Mouse (Mus musculus) stomach, embryonic 15.5 days (tissue): ENCODE measurements at regions not wholly inside any gene's neighbourhood (a gene's known extent, or its start where the extent isn't known, plus 50 kb on each side); places are given as distances from the start of the nearest gene placed in this dataset.
A peak's percentile ranks its signal among the peaks of the same experiment; 100 is the strongest.

Experiments used
- ATAC-seq: fragments of 200-750 bp; cut with Nextera tagmentation; 2 replicates; pipeline ENCODE4 v1.8.0; 2017; ENCODE audit warnings: low read depth, moderate number of reproducible peaks, moderate TSS enrichment; ENCODE audit not compliant: insufficient read depth, low FRiP score
- H3K27ac ChIP-seq: fragments of 300-500 bp; sonication (generic); 2 replicates; pipeline ENCODE4 v1.5.1; 2015; ENCODE audit warnings: mild to moderate bottlenecking, inconsistent platforms
- H3K27me3 ChIP-seq: fragments of 300-500 bp; sonication (generic); replicated peaks from 2 replicates; pipeline ENCODE4 v1.6.1; 2015; ENCODE audit warnings: inconsistent platforms
- H3K36me3 ChIP-seq: fragments of 300-500 bp; sonication (generic); 2 replicates; pipeline ENCODE4 v1.6.1; 2015; ENCODE audit warnings: inconsistent platforms
- H3K4me1 ChIP-seq: fragments of 300-500 bp; sonication (generic); 2 replicates; pipeline ENCODE4 v1.6.1; 2015; ENCODE audit warnings: inconsistent platforms
- H3K4me2 ChIP-seq: fragments of 300-500 bp; sonication (generic); 2 replicates; pipeline ENCODE4 v1.6.1; 2015; ENCODE audit warnings: mild to moderate bottlenecking, inconsistent platforms
- H3K4me3 ChIP-seq: fragments of 300-500 bp; sonication (generic); replicated peaks from 2 replicates; pipeline ENCODE4 v1.5.1; 2015; ENCODE audit warnings: inconsistent platforms
- H3K9ac ChIP-seq: fragments of 300-500 bp; sonication (generic); 2 replicates; pipeline ENCODE4 v1.6.1; 2015; ENCODE audit warnings: inconsistent platforms
- H3K9me3 ChIP-seq: fragments of 300-500 bp; sonication (generic); 2 replicates; pipeline ENCODE4 v1.6.1; 2016; ENCODE audit warnings: inconsistent platforms
- WGBS: fragments of 180-500 bp; shearing (Covaris S2); methylation state at CpG from one replicate; pipeline ENCODE4 v1.1.7; 2015; 5-methylcytosine and 5-hydroxymethylcytosine counted together

GRCm38 (mm10) chr16:29993111-29993510 is 71.1 kb upstream of the Hes1 start:
- Histone ChIP-seq H3K27ac (no peak overlapping the region), H3K4me3 (no peak overlapping the region), H3K27me3 (no peaks in the 10 kb centered on the region), H3K4me1 (peaks cover 20% of the 10 kb centered on the region; the same call in 1 of the 2 replicates), H3K4me2 (no peak overlapping the region), H3K9ac (no peak overlapping the region), H3K9me3 (no peaks in the 10 kb centered on the region), H3K36me3 (no peaks in the 10 kb centered on the region)
- 79% methylated on average over 7 of the region's 7 CpGs for WGBS
- no peak for ATAC-seq

- no peak overlapping the region for H3K4me3 ChIP-seq
- H3K4me1 ChIP-seq, result peaks cover 20% of the 10 kb centered on the region; the same call in 1 of the 2 replicates
- H3K9me3 ChIP-seq, result no peaks in the 10 kb centered on the region
- ATAC-seq, result no peak
- no peaks in the 10 kb centered on the region for H3K36me3 ChIP-seq
- 80% methylated on average over 6 of the region's 6 CpGs for WGBS
- no peak overlapping the region for H3K4me2 ChIP-seq
- H3K27me3 ChIP-seq, result no peaks in the 10 kb centered on the region
- H3K9ac ChIP-seq, result no peak overlapping the region
- H3K27ac ChIP-seq, result no peak overlapping the region
These were observed 70.6 kb upstream of the Hes1 start for GRCm38 (mm10) chr16:29993535-29993934.

- H3K4me3 ChIP-seq, result no peak overlapping the region
- H3K27ac ChIP-seq, result peak overlapping the region; percentile 18; the same call in 1 of the 2 replicates
- ATAC-seq, result peak; percentile 40; the same call in 1 of the 2 replicates
- H3K4me2 ChIP-seq, result no peak overlapping the region
- no peak overlapping the region for H3K9ac ChIP-seq
- WGBS, result 29% methylated on average over 12 of the region's 12 CpGs
- no peaks in the 10 kb centered on the region for H3K27me3 ChIP-seq
- H3K36me3 ChIP-seq, result no peaks in the 10 kb centered on the region
- H3K4me1 ChIP-seq, result peaks cover 13% of the 10 kb centered on the region; the same call in 1 of the 2 replicates
- no peaks in the 10 kb centered on the region for H3K9me3 ChIP-seq
These were observed 67.8 kb upstream of the Hes1 start for GRCm38 (mm10) chr16:29996139-29997069.

- H3K4me2 ChIP-seq, result no peak overlapping the region
- H3K4me3 ChIP-seq, result no peak overlapping the region
- H3K4me1 ChIP-seq, result peaks cover 9% of the 10 kb centered on the region
- H3K27ac ChIP-seq, result no peak overlapping the region
- no peaks in the 10 kb centered on the region for H3K36me3 ChIP-seq
- no peak for ATAC-seq
- H3K9ac ChIP-seq, result no peak overlapping the region
- WGBS, result 78% methylated on average over 2 of the region's 2 CpGs
- H3K9me3 ChIP-seq, result no peaks in the 10 kb centered on the region
- no peaks in the 10 kb centered on the region for H3K27me3 ChIP-seq
These were observed 64.0 kb upstream of the Hes1 start for GRCm38 (mm10) chr16:30000166-30000565.

GRCm38 (mm10) chr16:30005124-30005523 is 59.1 kb upstream of the Hes1 start:
- peaks cover 20% of the 10 kb centered on the region for H3K4me1 ChIP-seq
- H3K4me3 ChIP-seq, result no peak overlapping the region
- ATAC-seq, result no peak
- H3K9me3 ChIP-seq, result no peaks in the 10 kb centered on the region
- no peak overlapping the region for H3K4me2 ChIP-seq
- 57% methylated on average over 3 of the region's 3 CpGs for WGBS
- no peak overlapping the region for H3K27ac ChIP-seq
- H3K36me3 ChIP-seq, result no peaks in the 10 kb centered on the region
- H3K27me3 ChIP-seq, result no peaks in the 10 kb centered on the region
- H3K9ac ChIP-seq, result no peak overlapping the region

- Histone ChIP-seq H3K27me3 (no peaks in the 10 kb centered on the region), H3K27ac (no peak overlapping the region), H3K9me3 (no peaks in the 10 kb centered on the region), H3K4me3 (no peak overlapping the region), H3K4me2 (no peak overlapping the region), H3K36me3 (no peaks in the 10 kb centered on the region), H3K9ac (no peak overlapping the region), H3K4me1 (peaks cover 23% of the 10 kb centered on the region)
- 52% methylated on average over 4 of the region's 4 CpGs for WGBS
- ATAC-seq, result no peak
These were observed 57.4 kb upstream of the Hes1 start for GRCm38 (mm10) chr16:30006826-30007225.

- peak overlapping the region; percentile 97 for H3K27ac ChIP-seq
- 2% methylated on average over 51 of the region's 62 CpGs for WGBS
- no peaks in the 10 kb centered on the region for H3K9me3 ChIP-seq
- peak overlapping the region; percentile 47 for H3K4me3 ChIP-seq
- H3K9ac ChIP-seq, result peak overlapping the region; percentile 8; the same call in 1 of the 2 replicates
- no peaks in the 10 kb centered on the region for H3K27me3 ChIP-seq
- H3K4me1 ChIP-seq, result peaks cover 23% of the 10 kb centered on the region
- H3K4me2 ChIP-seq, result peak overlapping the region; percentile 89
- no peaks in the 10 kb centered on the region for H3K36me3 ChIP-seq
- ATAC-seq, result peak; percentile 88
These were observed 55.5 kb upstream of the Hes1 start for GRCm38 (mm10) chr16:30008451-30009357.

- 12% methylated on average over 17 of the region's 17 CpGs for WGBS
- Histone ChIP-seq H3K9ac (no peak overlapping the region), H3K4me1 (peaks cover 26% of the 10 kb centered on the region), H3K36me3 (no peaks in the 10 kb centered on the region), H3K27ac (peak overlapping the region; percentile 97), H3K27me3 (no peaks in the 10 kb centered on the region), H3K9me3 (no peaks in the 10 kb centered on the region), H3K4me2 (peak overlapping the region; percentile 89), H3K4me3 (peak overlapping the region; percentile 47)
- ATAC-seq, result peak; percentile 24
These were observed 54.5 kb upstream of the Hes1 start for GRCm38 (mm10) chr16:30009521-30010186.

- Histone ChIP-seq H3K36me3 (no peaks in the 10 kb centered on the region), H3K4me3 (no peak overlapping the region), H3K4me2 (no peak overlapping the region), H3K4me1 (peaks cover 19% of the 10 kb centered on the region), H3K9ac (no peak overlapping the region), H3K9me3 (no peaks in the 10 kb centered on the region), H3K27ac (no peak overlapping the region), H3K27me3 (no peaks in the 10 kb centered on the region)
- WGBS, result 38% methylated on average over 2 of the region's 2 CpGs
- ATAC-seq, result no peak
These were observed 51.1 kb upstream of the Hes1 start for GRCm38 (mm10) chr16:30013123-30013522.

- no peak overlapping the region for H3K27ac ChIP-seq
- H3K27me3 ChIP-seq, result no peaks in the 10 kb centered on the region
- WGBS, result 87% methylated on average over 9 of the region's 9 CpGs
- no peak for ATAC-seq
- H3K9me3 ChIP-seq, result no peaks in the 10 kb centered on the region
- no peak overlapping the region for H3K4me3 ChIP-seq
- H3K9ac ChIP-seq, result no peak overlapping the region
- 0 out of 2 replicates have a peak, but pooled peaks cover 13% of the 10 kb centered on the region for H3K4me1 ChIP-seq
- no peak overlapping the region for H3K4me2 ChIP-seq
- no peaks in the 10 kb centered on the region for H3K36me3 ChIP-seq
These were observed 50.2 kb upstream of the Hes1 start for GRCm38 (mm10) chr16:30013943-30014342.
